Mouse (Mus musculus) kidney, adult 2 months (tissue): ENCODE results near the gene Bmper.

ENCODE experiments used
- CTCF ChIP-seq: fragments of 200-500 bp; conservative IDR thresholded peaks from 2 replicates; pipeline ENCODE4 v1.5.1; 2011; ENCODE audit warnings: low read depth, mild to moderate bottlenecking, control low read depth, low read length, moderate library complexity, mixed read lengths; ENCODE audit not compliant: insufficient read depth, insufficient read length
- POLR2A ChIP-seq: fragments of 200-500 bp; IDR thresholded peaks from one replicate; pipeline ENCODE4 v1.6.1; 2011; ENCODE audit warnings: low read depth, low read length, control low read depth

DNA sequence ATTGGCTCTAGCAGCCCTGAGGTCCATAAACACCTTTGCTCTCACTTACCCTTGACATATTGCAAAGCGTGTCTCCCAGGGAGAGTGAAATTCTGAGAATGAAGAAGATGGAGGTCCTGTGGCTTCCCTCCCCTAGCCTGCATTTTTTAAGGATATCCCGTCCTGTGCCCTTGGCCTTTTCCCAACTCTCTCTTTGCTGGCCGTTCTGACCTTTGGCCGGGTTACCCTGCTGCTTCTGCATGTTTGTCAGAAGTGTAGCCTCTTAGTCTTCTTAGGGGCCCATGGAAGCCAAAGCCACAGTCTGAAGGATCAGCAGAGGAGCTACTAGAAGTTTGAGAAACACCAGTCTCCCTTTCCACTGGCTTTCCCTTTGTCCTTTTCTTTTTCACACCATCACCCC is 82.8 kb downstream of the Bmper start:
- TF ChIP-seq CTCF (no peak), POLR2A (no peak)
